Mouse (Mus musculus): ENCODE data around the gene Glod4.

- no peak for TF ChIP-seq CTCF (IDR thresholded peaks at IDR 0.05; ENCODE audit: low read depth, low read length)
- TF ChIP-seq POLR2A (IDR thresholded peaks at IDR 0.05; ENCODE audit: insufficient read depth, low read length): no peak
- no peak for TF ChIP-seq EP300 (IDR thresholded peaks at IDR 0.05; ENCODE audit: insufficient read depth, low read depth, low read length)
These were observed 18.9 kb downstream of the Glod4 start for GRCm38 (mm10) chr11:76224631-76225030.
